Mouse (Mus musculus) bone marrow macrophage, adult 2 months (primary cell): ENCODE measurements around the gene Pacrg. TPM values are rescaled to one million over a fixed set of nuclear protein-coding genes. Genes with fewer than 3 reads are reported as not detected.

Source experiments
- H3K27ac ChIP-seq: 2 replicates; pipeline ENCODE4 v1.5.1; 2012; ENCODE audit warnings: low read depth, low read length; ENCODE audit not compliant: insufficient read depth
- H3K4me1 ChIP-seq: 2 replicates; pipeline ENCODE4 v1.6.1; 2012; ENCODE audit warnings: low read length; ENCODE audit not compliant: control insufficient read depth, insufficient read depth
- H3K4me3 ChIP-seq: 2 replicates; pipeline ENCODE4 v1.5.1; 2012; ENCODE audit warnings: mild to moderate bottlenecking, low read length, moderate library complexity; ENCODE audit not compliant: insufficient read depth
- CTCF ChIP-seq: IDR thresholded peaks from 2 replicates; pipeline ENCODE4 v1.5.1; 2012; ENCODE audit warnings: low read depth, mild to moderate bottlenecking, low read length, moderate library complexity
- POLR2A ChIP-seq: IDR thresholded peaks from 2 replicates; pipeline ENCODE4 v1.6.1; 2012; ENCODE audit warnings: mild to moderate bottlenecking, low read depth, low read length, borderline replicate concordance
- polyA plus RNA-seq: library from polyadenylated mRNA; stranded (reverse); fragments of >200 nt; gene quantifications from 2 replicates; pipeline ENCODE4 v1.2.4, GENCODE M21; 2012; ENCODE audit not compliant: missing spikeins, insufficient read depth, insufficient read length

Pacrg gene
- polyA plus RNA-seq, 1 experiment, result 3.2 TPM

- H3K27ac ChIP-seq, result no peak overlapping the region
- H3K4me3 ChIP-seq, result no peak overlapping the region
- TF ChIP-seq CTCF (no peak), POLR2A (no peak)
- peaks cover 26% of the 10 kb centered on the region for H3K4me1 ChIP-seq
Measured at GRCm38 (mm10) chr17:10529329-10529955, 310.7 kb downstream of the Pacrg start.

DNA sequence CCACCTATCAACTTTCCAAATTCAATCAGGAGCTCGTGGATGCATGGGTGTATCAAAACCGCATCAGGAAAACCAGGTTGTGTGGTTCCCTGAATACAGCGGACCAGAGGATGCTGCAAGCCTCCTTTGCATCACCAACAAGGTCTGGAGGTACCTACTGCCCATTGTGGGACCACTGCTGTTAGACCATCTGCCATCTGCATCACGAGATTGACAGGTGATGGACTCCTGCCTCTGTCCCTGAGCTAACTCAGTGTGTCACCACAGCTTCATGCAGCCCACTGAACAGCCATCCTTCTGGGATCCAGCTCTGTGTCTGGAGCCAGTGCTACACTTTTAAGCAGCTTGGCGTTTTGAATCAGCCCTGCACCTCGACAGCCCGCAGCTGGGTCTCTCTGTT, 318.8 kb downstream of the Pacrg start:
- TF ChIP-seq POLR2A, result no peak
- no peak for TF ChIP-seq CTCF
- peaks cover 7% of the 10 kb centered on the region; the same call in 1 of the 2 replicates for H3K4me1 ChIP-seq
- no peak overlapping the region for H3K27ac ChIP-seq
- no peak overlapping the region for H3K4me3 ChIP-seq

DNA sequence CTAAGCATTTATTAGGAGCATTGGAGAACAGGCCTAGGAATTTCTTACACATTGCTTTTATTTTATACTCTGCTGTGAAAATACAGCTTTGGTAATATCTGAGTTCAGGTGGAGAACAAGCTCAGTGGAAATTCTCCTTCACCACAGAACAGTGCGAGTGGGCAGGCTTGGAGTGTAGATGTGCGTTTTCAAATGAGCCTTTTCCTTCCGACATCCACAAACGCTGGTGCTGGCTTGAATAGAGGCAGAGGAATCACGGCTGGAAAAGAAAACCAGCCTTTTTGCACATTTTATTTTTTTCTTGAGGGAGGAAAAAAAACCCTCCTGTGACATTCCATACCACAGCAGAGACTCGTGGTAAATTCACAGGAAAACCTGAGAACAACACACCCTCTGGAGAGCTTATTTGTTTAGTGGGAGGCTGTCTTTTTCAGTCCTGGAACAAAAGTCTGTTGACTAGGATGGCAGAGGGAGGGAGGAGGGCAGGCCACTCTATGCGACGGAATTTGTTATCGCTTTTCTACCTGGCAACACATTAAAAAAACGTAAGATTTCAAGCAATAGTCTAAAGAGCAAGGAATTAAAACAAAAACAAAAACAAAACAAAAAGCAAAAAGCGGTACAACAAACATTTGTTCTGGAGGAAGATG, 320.5 kb downstream of the Pacrg start:
- H3K27ac ChIP-seq, result no peak overlapping the region
- no peak overlapping the region for H3K4me3 ChIP-seq
- TF ChIP-seq CTCF (no peak), POLR2A (no peak)
- H3K4me1 ChIP-seq, result peaks cover 7% of the 10 kb centered on the region; the same call in 1 of the 2 replicates

- TF ChIP-seq CTCF (no peak), POLR2A (no peak)
- Histone ChIP-seq H3K4me1 (no peaks in the 10 kb centered on the region), H3K27ac (no peak overlapping the region), H3K4me3 (no peak overlapping the region)
Measured at GRCm38 (mm10) chr17:10514812-10515211, 325.3 kb downstream of the Pacrg start.

GRCm38 (mm10) chr17:10510913-10511759, 329.0 kb downstream of the Pacrg start:
- H3K4me3 ChIP-seq, result no peak overlapping the region
- no peaks in the 10 kb centered on the region for H3K4me1 ChIP-seq
- TF ChIP-seq POLR2A, result no peak
- no peak for TF ChIP-seq CTCF
- no peak overlapping the region for H3K27ac ChIP-seq

DNA sequence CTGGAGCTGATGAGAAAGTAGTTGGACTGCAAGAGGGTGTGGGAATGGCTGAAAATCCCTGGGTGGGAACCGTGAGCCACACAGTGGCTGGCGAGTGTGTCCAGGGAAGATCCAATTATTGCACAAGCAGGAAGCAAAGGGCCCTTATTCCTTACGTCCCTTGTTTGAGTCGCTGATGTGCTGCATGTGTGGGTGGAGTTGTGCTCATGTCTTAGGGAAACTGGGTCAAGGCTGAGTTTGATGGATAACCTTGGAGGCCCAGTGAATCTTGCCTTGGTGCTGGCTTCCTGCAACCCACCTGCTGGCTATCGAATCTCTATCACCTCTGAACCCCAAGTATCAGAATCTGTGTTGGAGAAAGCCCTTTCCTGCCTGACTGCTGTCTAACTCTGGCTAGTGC, 329.6 kb downstream of the Pacrg start:
- TF ChIP-seq CTCF, result no peak
- TF ChIP-seq POLR2A, result no peak
- H3K4me3 ChIP-seq, result no peak overlapping the region
- no peak overlapping the region for H3K27ac ChIP-seq
- H3K4me1 ChIP-seq, result no peaks in the 10 kb centered on the region

DNA sequence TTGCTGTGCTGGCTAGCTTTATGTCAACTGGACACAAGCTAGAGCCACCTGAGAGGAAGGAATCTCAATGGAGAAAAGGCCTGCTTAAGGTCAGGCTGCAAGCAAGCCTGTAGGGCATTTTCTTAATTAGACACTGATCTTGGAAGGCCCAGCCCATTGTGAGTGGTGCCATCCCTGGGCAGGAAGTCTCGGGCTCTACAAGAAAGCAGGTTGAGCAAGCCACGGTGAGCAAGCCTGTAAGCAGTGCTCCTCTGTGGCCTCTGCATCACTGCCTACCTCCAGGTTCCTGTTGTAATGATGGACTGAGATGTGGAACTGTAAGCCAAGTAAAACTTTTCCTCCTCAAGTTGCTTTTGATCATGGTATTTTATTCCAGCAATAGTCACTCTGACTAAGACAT, 332.0 kb downstream of the Pacrg start:
- no peak for TF ChIP-seq POLR2A
- no peak for TF ChIP-seq CTCF
- H3K4me3 ChIP-seq, result no peak overlapping the region
- no peaks in the 10 kb centered on the region for H3K4me1 ChIP-seq
- H3K27ac ChIP-seq, result no peak overlapping the region

DNA sequence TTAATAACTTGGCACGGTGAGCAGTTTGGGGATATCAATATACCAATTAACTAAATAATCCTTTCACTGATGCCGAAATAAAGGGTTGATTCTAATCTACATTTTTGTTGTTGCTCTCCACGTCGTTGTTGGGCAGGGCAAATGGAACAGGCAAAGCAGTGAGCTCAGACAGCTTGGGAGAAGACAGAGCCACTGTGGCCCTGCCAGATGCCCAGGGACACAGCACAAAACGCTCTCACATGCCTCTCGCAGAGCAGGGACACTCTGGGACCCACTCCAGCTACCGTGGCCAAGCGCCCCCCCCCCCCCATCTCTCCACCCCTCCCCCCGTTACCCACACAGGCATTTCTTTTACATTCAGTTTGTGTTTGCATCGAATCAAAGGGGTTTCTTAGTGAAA, 332.6 kb downstream of the Pacrg start:
- Histone ChIP-seq H3K27ac (no peak overlapping the region), H3K4me1 (no peaks in the 10 kb centered on the region), H3K4me3 (no peak overlapping the region)
- TF ChIP-seq POLR2A, result no peak
- no peak for TF ChIP-seq CTCF

DNA sequence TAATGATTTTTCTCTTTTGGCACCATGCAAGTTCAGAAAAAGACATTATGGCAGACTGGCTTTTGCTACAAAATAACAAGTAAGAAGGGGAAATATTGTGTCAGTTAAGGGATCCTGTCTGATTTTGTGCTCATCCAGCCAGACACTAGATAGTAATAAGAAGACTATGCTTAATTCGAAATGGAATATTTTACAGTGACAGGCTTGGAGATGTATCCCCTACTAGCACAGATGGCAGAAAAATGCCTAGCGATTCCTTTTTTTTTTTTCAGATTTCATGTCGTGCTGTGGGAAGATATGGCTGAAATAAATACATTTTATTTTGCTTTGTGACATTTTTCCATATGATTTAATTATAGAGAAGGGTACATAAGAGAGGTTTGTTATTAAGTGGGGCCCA, 333.2 kb downstream of the Pacrg start:
- no peaks in the 10 kb centered on the region for H3K4me1 ChIP-seq
- TF ChIP-seq POLR2A (no peak), CTCF (no peak)
- H3K4me3 ChIP-seq, result no peak overlapping the region
- H3K27ac ChIP-seq, result no peak overlapping the region

GRCm38 (mm10) chr17:10501439-10501838, 338.7 kb downstream of the Pacrg start:
- no peak for TF ChIP-seq POLR2A
- no peak for TF ChIP-seq CTCF
- H3K4me1 ChIP-seq, result peaks cover 18% of the 10 kb centered on the region
- no peak overlapping the region for H3K4me3 ChIP-seq
- no peak overlapping the region for H3K27ac ChIP-seq
